Mouse (Mus musculus) small intestine, adult 2 months (tissue): Measurements from ENCODE around the gene Plekha1. TPM values are rescaled to one million over a fixed set of nuclear protein-coding genes. Genes with fewer than 3 reads are reported as not detected.
A peak's percentile ranks its signal among the peaks of the same experiment; 100 is the strongest.

Source experiments
- H3K27ac ChIP-seq: fragments of 200-500 bp; 2 replicates; pipeline ENCODE4 v1.5.1; 2012; ENCODE audit warnings: low read depth, low read length, control low read depth, inconsistent platforms; ENCODE audit not compliant: insufficient read depth
- H3K27me3 ChIP-seq: fragments of 200-500 bp; 2 replicates; pipeline ENCODE4 v1.6.1; 2012; ENCODE audit warnings: mild to moderate bottlenecking, moderate library complexity, low read length, inconsistent platforms; ENCODE audit not compliant: control insufficient read depth, insufficient read depth
- H3K36me3 ChIP-seq: fragments of 200-500 bp; 2 replicates; pipeline ENCODE4 v1.6.1; 2012; ENCODE audit warnings: mild to moderate bottlenecking, low read length, control low read depth, inconsistent platforms; ENCODE audit not compliant: control insufficient read depth, insufficient read depth
- H3K4me1 ChIP-seq: fragments of 200-500 bp; 2 replicates; pipeline ENCODE4 v1.6.1; 2012; ENCODE audit warnings: low read length, inconsistent platforms, mixed read lengths; ENCODE audit not compliant: control insufficient read depth, insufficient read depth, insufficient read length
- H3K4me3 ChIP-seq: fragments of 200-500 bp; 2 replicates; pipeline ENCODE4 v1.5.1; 2012; ENCODE audit warnings: low read depth, mild to moderate bottlenecking, control low read depth, inconsistent platforms, low read length, moderate library complexity
- CTCF ChIP-seq: fragments of 200-500 bp; IDR thresholded peaks from 2 replicates; pipeline ENCODE4 v1.5.1; 2012; ENCODE audit warnings: low read depth, mild to moderate bottlenecking, control low read depth, inconsistent platforms, low read length, moderate library complexity, mixed read lengths; ENCODE audit not compliant: insufficient replicate concordance, insufficient read length; ENCODE audit errors: extremely low read depth
- POLR2A ChIP-seq: fragments of 200-500 bp; IDR thresholded peaks from 2 replicates; pipeline ENCODE4 v1.6.1; 2012; ENCODE audit warnings: low read depth, mild to moderate bottlenecking, control low read depth, inconsistent platforms, low read length, moderate library complexity
- whole genome bisulfite sequencing: fragments of 180-500 bp; shearing (Covaris S2); methylation state at CpG from one replicate; pipeline ENCODE4 v1.1.7; 2018; 5-methylcytosine and 5-hydroxymethylcytosine counted together
- polyA plus RNA-seq: library from polyadenylated mRNA; depleted of rRNA; stranded (reverse); fragments of >200 nt; gene quantifications from 2 replicates; pipeline ENCODE4 v1.2.3, GENCODE M21; 2012

The Plekha1 gene
- polyA plus RNA-seq, 1 experiment: 63.7 TPM

DNA sequence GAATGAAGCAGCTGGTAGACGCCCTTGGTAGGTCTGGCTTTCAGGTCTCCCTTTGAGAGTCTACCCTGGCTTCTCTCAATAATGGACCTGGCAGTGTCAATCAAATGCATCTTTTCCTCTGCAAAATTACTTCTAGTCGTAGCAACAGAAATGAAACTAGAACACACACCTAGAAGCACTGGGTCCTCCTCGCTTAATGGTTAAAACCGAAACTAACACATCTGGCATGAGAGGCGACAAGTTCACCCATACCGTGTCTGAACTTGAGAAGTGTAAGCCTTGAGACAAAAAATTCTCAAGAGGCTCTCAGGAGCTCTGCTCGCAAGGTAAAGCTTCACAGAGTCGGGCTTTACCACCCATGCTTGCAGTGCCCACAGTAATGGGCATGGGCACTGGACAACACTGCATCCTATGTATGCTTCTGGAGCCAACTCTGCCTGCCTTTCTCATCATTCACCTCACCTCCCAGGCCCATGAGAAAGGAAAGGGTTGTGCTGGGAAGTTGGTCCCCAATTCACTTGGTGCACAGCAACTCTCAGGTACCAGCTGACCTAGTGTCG, 37.6 kb upstream of the Plekha1 start:
- Histone ChIP-seq H3K27me3 (no peaks in the 10 kb centered on the region), H3K36me3 (no peaks in the 10 kb centered on the region), H3K4me3 (no peak overlapping the region), H3K4me1 (peaks cover 4% of the 10 kb centered on the region; the same call in 1 of the 2 replicates), H3K27ac (peak overlapping the region; percentile 40)
- TF ChIP-seq POLR2A: no peak
- WGBS: 66% methylated on average over 9 of the region's 9 CpGs

DNA sequence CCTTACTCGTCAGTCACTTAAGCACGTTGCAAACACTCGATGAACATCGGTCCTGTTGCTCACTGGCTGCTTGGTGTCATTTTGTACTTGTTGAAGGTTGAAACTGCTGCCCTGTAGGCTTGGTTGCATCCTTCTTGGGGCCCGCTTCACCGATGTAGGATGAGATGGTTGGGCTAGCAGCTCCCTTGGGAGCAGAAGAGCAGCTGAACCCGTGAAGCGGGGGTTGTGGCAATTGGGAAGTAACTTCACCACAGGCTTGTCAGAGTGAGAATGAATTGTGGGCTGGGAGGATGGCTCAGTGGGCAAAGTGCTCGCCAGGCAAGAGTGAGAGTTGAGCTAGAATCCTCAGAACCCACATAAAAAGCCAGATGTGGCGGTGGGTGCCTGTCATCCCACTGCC, 37.1 kb upstream of the Plekha1 start:
- Histone ChIP-seq H3K27me3 (no peaks in the 10 kb centered on the region), H3K4me3 (no peak overlapping the region), H3K27ac (peak overlapping the region; percentile 38), H3K36me3 (no peaks in the 10 kb centered on the region), H3K4me1 (peaks cover 8% of the 10 kb centered on the region; the same call in 1 of the 2 replicates)
- TF ChIP-seq CTCF: no peak
- TF ChIP-seq POLR2A: no peak
- 88% methylated on average over 10 of the region's 10 CpGs for WGBS

DNA sequence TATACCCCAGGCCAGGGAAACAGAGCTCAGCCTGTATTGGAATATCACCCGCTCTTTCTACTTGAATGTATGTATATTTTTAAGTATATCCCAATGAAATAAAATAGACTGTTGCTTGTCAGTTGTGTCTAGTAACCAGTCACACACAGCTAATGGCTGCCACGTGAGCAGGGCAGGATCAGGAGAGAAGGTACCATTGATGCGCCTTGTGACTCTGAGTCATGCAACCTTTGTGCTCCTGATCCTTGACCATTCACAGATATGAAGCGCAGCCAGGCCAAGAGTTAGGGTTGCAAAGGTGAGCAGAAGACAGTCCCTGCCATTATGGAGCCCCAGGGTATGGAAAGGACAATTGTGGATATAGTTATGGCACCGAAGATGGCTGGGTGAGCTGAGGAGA, 34.0 kb upstream of the Plekha1 start:
- H3K27me3 ChIP-seq: no peaks in the 10 kb centered on the region
- TF ChIP-seq POLR2A: no peak
- TF ChIP-seq CTCF: no peak
- 63% methylated on average over 5 of the region's 5 CpGs for WGBS
- H3K4me1 ChIP-seq: peaks cover 27% of the 10 kb centered on the region
- no peak overlapping the region for H3K4me3 ChIP-seq
- H3K27ac ChIP-seq: peak overlapping the region; percentile 87
- H3K36me3 ChIP-seq: no peaks in the 10 kb centered on the region

DNA sequence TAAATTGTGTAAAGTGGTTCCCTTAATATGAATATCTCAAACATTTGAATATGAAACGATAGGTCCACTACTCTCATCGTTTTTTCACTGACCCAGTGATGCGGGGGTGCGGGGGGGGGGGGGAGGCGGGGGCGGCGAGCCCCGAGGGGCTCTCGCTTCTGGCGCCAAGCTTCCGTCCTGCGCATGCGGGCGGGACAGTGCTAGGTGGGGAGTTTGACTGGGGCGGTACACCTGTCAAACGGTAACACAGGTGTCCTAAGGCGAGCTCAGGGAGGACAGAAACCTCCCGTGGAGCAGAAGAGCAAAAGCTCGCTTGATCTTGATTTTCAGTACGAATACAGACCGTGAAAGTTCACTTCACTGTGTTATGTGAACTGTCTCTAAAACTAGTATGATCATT, 31.3 kb upstream of the Plekha1 start:
- H3K4me3 ChIP-seq: no peak overlapping the region
- no peaks in the 10 kb centered on the region for H3K36me3 ChIP-seq
- H3K27ac ChIP-seq: peak overlapping the region; percentile 10; the same call in 1 of the 2 replicates
- H3K4me1 ChIP-seq: peaks cover 30% of the 10 kb centered on the region
- no peaks in the 10 kb centered on the region for H3K27me3 ChIP-seq
- TF ChIP-seq POLR2A: no peak
- WGBS: 33% methylated on average over 21 of the region's 21 CpGs

DNA sequence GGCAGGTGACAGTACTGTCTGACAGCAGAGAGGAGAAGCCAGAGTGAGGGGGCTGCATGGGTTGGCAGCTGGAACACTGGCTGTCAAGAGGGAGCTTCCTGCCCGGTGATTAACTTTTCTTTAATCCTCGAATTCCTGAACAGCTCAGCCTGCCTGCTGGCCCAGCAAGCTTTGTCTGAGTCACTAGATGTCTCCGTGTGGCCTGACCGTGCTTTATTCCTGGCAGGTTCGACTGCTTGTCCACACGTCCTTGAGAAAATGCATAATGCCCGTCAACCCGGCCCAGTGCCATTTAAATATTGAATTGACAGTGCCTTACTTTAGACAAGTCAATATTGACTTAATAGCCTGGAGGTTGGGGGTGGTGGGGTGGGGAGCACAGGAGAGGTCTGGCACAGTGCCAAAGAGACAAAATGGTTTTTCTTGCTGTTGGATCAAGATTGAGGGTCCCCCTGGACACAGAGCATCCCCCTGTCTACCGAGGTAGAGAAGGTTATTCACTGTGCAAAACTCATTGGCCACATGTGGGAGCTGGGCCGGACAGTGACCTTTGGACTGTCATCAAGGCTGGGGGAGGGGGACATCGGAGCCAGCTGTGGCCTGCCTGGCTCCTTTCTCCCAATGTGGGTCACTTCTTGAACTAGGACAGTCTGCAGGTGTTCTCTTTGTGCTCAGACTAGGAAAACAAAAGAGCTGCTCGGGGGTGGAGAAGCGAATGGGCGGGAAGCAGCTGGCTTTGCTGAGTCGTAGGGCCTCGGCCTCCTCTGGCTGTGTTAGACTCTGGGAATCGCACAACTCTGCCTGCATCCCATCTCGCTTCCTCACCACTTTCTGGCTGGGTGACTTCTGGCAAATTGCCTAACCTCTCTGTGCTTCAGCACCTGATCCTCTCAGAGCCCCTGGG, 30.3 kb upstream of the Plekha1 start:
- Histone ChIP-seq H3K4me3 (no peak overlapping the region), H3K36me3 (no peaks in the 10 kb centered on the region), H3K4me1 (peaks cover 30% of the 10 kb centered on the region), H3K27ac (peak overlapping the region; percentile 20; the same call in 1 of the 2 replicates), H3K27me3 (no peaks in the 10 kb centered on the region)
- 13% methylated on average over 18 of the region's 18 CpGs for WGBS
- TF ChIP-seq CTCF: no peak
- TF ChIP-seq POLR2A: no peak

DNA sequence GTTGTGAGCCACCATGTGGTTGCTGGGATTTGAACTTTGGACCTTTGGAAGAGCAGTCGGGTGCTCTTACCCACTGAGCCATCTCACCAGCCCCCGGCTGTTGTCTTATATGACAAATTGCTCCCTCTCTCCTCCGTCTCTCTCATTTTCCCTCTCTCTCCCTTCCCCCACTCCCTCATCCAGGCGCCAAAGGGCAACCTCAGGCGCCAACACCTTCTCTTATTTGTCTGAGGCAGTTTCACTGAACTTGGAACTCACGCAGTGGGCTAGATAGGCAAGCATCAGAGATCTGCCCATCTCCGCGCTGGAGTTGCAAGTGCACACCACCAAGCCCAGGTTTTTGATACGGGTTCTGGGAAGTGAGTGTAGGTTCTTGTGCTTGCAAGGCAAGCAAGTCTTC, 29.5 kb upstream of the Plekha1 start:
- H3K36me3 ChIP-seq: no peaks in the 10 kb centered on the region
- no peak overlapping the region for H3K27ac ChIP-seq
- TF ChIP-seq CTCF: no peak
- no peak for TF ChIP-seq POLR2A
- no peaks in the 10 kb centered on the region for H3K27me3 ChIP-seq
- WGBS: 80% methylated on average over 9 of the region's 9 CpGs
- H3K4me1 ChIP-seq: peaks cover 30% of the 10 kb centered on the region
- no peak overlapping the region for H3K4me3 ChIP-seq

DNA sequence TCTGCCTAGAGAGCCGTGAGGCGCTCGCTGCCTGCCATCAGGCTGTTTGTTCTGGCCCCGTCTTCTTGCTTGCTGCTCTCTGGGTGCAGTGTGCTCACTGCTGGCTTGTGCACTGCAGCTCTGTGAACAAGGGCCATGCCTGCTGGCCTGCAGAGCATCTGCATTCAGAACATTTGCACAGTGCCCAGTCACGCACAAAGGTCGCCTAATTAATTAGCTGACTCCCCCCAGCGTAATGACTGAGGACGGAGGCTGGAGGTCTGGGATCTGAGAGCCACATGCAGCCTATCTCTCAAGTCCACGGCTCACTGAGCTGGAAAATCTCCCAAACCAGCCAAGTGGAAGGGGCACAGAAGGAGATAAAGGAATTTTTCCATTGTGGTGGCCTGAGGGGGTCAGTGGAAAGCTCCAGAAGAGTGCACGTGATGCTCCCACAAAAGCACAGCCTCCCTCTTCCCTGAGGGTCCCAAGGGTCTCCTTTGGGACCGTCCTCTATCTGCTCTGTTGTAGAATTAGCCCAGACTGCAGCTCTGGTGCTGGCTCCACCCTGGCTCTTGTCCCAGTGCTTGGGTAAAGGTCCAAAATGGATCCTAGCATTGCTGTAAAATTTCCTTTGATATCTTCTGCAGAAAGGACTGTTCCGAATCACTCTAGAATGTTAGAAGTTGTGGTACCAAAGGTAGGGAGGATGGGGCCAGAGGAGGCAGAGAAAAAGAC, 27.5 kb upstream of the Plekha1 start:
- Histone ChIP-seq H3K4me1 (peaks cover 24% of the 10 kb centered on the region), H3K4me3 (no peak overlapping the region), H3K27ac (no peak overlapping the region), H3K36me3 (no peaks in the 10 kb centered on the region), H3K27me3 (no peaks in the 10 kb centered on the region)
- no peak for TF ChIP-seq CTCF
- no peak for TF ChIP-seq POLR2A
- WGBS: 65% methylated on average over 12 of the region's 12 CpGs
